Mouse (Mus musculus) myocyte (in vitro differentiated cells): ENCODE measurements around the gene Zranb3. TPM values are rescaled to one million over a fixed set of nuclear protein-coding genes. Genes with fewer than 3 reads are reported as not detected.

ENCODE experiments used
- H3K27me3 ChIP-seq: one replicate; pipeline ENCODE4 v1.6.1; 2011; ENCODE audit not compliant: control insufficient read depth, insufficient read depth, insufficient read length
- H3K36me3 ChIP-seq: one replicate; pipeline ENCODE4 v1.6.1; 2011; ENCODE audit not compliant: control insufficient read depth, insufficient read depth
- H3K4me2 ChIP-seq: one replicate; pipeline ENCODE4 v1.6.1; 2011; ENCODE audit warnings: low read depth, control low read depth
- H3K4me3 ChIP-seq: one replicate; pipeline ENCODE4 v1.5.1; 2011; ENCODE audit warnings: mild to moderate bottlenecking, control low read depth, moderate library complexity
- H3K79me2 ChIP-seq: one replicate; pipeline ENCODE4 v1.6.1; 2011; ENCODE audit not compliant: control insufficient read depth, insufficient read depth
- H3ac ChIP-seq: one replicate; pipeline ENCODE4 v1.6.1; 2011; ENCODE audit not compliant: control insufficient read depth, insufficient read length
- CEBPB ChIP-seq: IDR thresholded peaks from 2 replicates; pipeline ENCODE4 v1.6.1; 2011; ENCODE audit warnings: mild to moderate bottlenecking, moderate library complexity; ENCODE audit not compliant: poor library complexity, insufficient read depth, severe bottlenecking
- E2F4 ChIP-seq: IDR thresholded peaks from one replicate; pipeline ENCODE4 v1.6.1; 2011; ENCODE audit warnings: mild to moderate bottlenecking, control low read depth, moderate library complexity; ENCODE audit not compliant: insufficient read depth
- MAX ChIP-seq: IDR thresholded peaks from one replicate; pipeline ENCODE4 v1.6.1; 2011; ENCODE audit warnings: low read depth, mild to moderate bottlenecking, control low read depth
- MYOD1 ChIP-seq, 3 experiments: IDR thresholded peaks; one replicate each; pipeline ENCODE4 v1.6.1; 2011; ENCODE audit warnings: control low read depth in 2 of 3, low read depth in 2 of 3, mild to moderate bottlenecking in 2 of 3, moderate library complexity in 1 of 3; ENCODE audit not compliant: insufficient read length in 2 of 3, control insufficient read depth in 1 of 3
- MYOG ChIP-seq, 3 experiments: IDR thresholded peaks; one replicate each; pipeline ENCODE4 v1.6.1; 2011; ENCODE audit warnings: control low read depth in 2 of 3, low read depth in 2 of 3, mild to moderate bottlenecking in 2 of 3; ENCODE audit not compliant: insufficient read length in 2 of 3, control insufficient read depth in 1 of 3, insufficient read depth in 1 of 3
- POLR2A ChIP-seq: IDR thresholded peaks from one replicate; pipeline ENCODE4 v1.6.1; 2011; ENCODE audit warnings: low read depth, mild to moderate bottlenecking, control low read depth, moderate library complexity; ENCODE audit not compliant: insufficient read length
- POLR2AphosphoS2 ChIP-seq: IDR thresholded peaks from one replicate; pipeline ENCODE4 v1.6.1; 2011; ENCODE audit warnings: low read depth, control low read depth; ENCODE audit not compliant: insufficient read length
- REST ChIP-seq: IDR thresholded peaks from one replicate; pipeline ENCODE4 v1.6.1; 2011; ENCODE audit warnings: mild to moderate bottlenecking, control low read depth, moderate library complexity; ENCODE audit not compliant: insufficient read depth, insufficient read length
- SRF ChIP-seq: IDR thresholded peaks from one replicate; pipeline ENCODE4 v1.6.1; 2011; ENCODE audit warnings: low read depth; ENCODE audit not compliant: control insufficient read depth, insufficient read length
- TCF12 ChIP-seq: IDR thresholded peaks from one replicate; pipeline ENCODE4 v1.6.1; 2011; ENCODE audit warnings: mild to moderate bottlenecking, control low read depth; ENCODE audit not compliant: poor library complexity, insufficient read depth, severe bottlenecking
- TCF3 ChIP-seq: IDR thresholded peaks from one replicate; pipeline ENCODE4 v1.6.1; 2011; ENCODE audit warnings: low read depth, control low read depth; ENCODE audit not compliant: insufficient read length
- USF1 ChIP-seq: IDR thresholded peaks from one replicate; pipeline ENCODE4 v1.6.1; 2011; ENCODE audit warnings: low read depth, mild to moderate bottlenecking, control low read depth, moderate library complexity
- polyA plus RNA-seq: library from polyadenylated mRNA; unstranded; fragments of >200 nt; fragmentation: generic; extraction: Trizol; gene quantifications from one replicate; pipeline ENCODE4 v1.2.1, GENCODE M21; 2012; ENCODE audit warnings: missing spikeins

Zranb3 gene
- polyA plus RNA-seq, 1 experiment = 1.6 TPM

DNA sequence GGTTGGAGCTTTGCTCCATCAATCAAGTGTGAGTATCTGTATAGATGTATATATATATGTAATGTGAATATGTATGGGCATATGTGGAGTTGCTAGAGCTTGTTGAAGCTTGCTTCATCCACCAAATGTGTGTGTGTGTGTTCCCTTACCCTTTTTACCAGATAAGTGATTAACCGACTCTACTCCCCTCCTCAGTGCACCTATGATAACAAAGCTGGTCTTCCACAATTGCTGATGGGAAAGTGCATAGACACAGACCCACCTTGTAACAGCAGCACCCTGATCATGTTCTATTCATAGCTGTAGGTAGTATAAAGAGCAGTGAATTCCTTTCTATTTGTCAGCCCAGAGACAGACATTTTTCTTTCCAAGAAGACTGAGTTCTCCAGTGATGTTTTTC, 40.7 kb downstream of the Zranb3 start:
- Histone ChIP-seq H3ac (no peak overlapping the region), H3K79me2 (no peaks in the 10 kb centered on the region), H3K27me3 (no peaks in the 10 kb centered on the region), H3K4me2 (no peak overlapping the region), H3K4me3 (no peak overlapping the region), H3K36me3 (no peaks in the 10 kb centered on the region)
- TF ChIP-seq MAX (no peak), POLR2AphosphoS2 (no peak), USF1 (no peak), CEBPB (no peak), SRF (no peak), E2F4 (no peak), POLR2A (no peak), TCF12 (no peak), MYOG (IDR thresholded peaks at IDR 0.05; ENCODE audit: control insufficient read depth in 1 of 3, insufficient read depth in 1 of 3, insufficient read length in 2 of 3, low read depth in 2 of 3) (no peak)

- Histone ChIP-seq H3K79me2 (no peaks in the 10 kb centered on the region), H3K36me3 (no peaks in the 10 kb centered on the region), H3K4me3 (no peak overlapping the region), H3K4me2 (no peak overlapping the region), H3ac (no peak overlapping the region), H3K27me3 (no peaks in the 10 kb centered on the region)
- TF ChIP-seq CEBPB (no peak), MYOD1 (IDR thresholded peaks at IDR 0.05; ENCODE audit: control insufficient read depth in 1 of 3, insufficient read length in 2 of 3, low read depth in 2 of 3) (no peak), E2F4 (no peak), MYOG (IDR thresholded peaks at IDR 0.05; ENCODE audit: control insufficient read depth in 1 of 3, insufficient read depth in 1 of 3, insufficient read length in 2 of 3, low read depth in 2 of 3) (no peak), POLR2A (no peak), REST (no peak), TCF3 (no peak), TCF12 (no peak), USF1 (no peak), SRF (no peak), POLR2AphosphoS2 (no peak), MAX (no peak)
Measured at GRCm38 (mm10) chr1:128061401-128061800, 41.4 kb downstream of the Zranb3 start.

DNA sequence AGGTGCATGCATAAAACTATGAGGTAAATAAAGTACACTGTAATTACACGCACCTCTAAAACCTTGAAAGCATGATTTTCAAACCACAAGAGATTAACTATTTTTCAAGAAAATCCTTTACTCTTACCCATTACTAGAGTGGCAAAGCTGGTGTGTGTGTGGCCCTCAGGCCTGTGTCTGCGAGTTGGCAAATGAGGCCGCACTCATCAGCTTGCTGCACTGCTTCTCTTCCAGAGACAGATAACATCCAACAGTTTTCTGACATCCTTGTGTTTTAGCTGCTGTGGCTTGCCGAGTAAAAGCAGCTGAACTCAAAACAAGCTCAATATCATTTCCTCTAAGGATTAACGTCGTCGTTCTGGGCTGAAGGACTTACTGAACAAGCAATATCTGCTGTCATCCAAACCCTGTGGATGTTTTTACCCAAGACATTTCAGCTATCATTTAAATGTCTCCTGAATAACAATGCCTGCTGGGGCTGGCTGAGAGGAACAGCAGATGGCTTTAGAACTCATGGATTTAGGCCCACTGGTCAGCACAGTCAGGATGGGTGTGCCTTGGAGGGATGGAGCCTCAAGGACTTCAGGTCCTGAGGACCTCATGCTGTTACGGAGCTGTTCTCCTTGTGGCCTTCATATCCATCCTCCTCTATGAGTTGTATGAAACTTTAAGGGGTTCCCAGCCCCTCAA, 42.0 kb downstream of the Zranb3 start:
- TF ChIP-seq USF1 (no peak), MAX (no peak), TCF12 (no peak), TCF3 (no peak), SRF (no peak), MYOG (IDR thresholded peaks at IDR 0.05; ENCODE audit: control insufficient read depth in 1 of 3, insufficient read depth in 1 of 3, insufficient read length in 2 of 3, low read depth in 2 of 3) (no peak), POLR2AphosphoS2 (no peak), CEBPB (no peak), E2F4 (no peak), REST (no peak), POLR2A (no peak), MYOD1 (IDR thresholded peaks at IDR 0.05; ENCODE audit: control insufficient read depth in 1 of 3, insufficient read length in 2 of 3, low read depth in 2 of 3) (no peak)
- Histone ChIP-seq H3K36me3 (no peaks in the 10 kb centered on the region), H3K4me2 (no peak overlapping the region), H3ac (no peak overlapping the region), H3K79me2 (no peaks in the 10 kb centered on the region), H3K27me3 (no peaks in the 10 kb centered on the region), H3K4me3 (no peak overlapping the region)

- H3K4me2 ChIP-seq = no peak overlapping the region
- no peak overlapping the region for H3K4me3 ChIP-seq
- H3ac ChIP-seq = no peak overlapping the region
- TF ChIP-seq CEBPB (no peak), MAX (no peak), MYOD1 (IDR thresholded peaks at IDR 0.05; ENCODE audit: control insufficient read depth in 1 of 3, insufficient read length in 2 of 3, low read depth in 2 of 3) (no peak), POLR2A (no peak), TCF12 (no peak), REST (no peak), SRF (no peak), MYOG (IDR thresholded peaks at IDR 0.05; ENCODE audit: control insufficient read depth in 1 of 3, insufficient read depth in 1 of 3, insufficient read length in 2 of 3, low read depth in 2 of 3) (no peak), USF1 (no peak), POLR2AphosphoS2 (no peak), E2F4 (no peak), TCF3 (no peak)
- no peaks in the 10 kb centered on the region for H3K36me3 ChIP-seq
- H3K27me3 ChIP-seq = no peaks in the 10 kb centered on the region
- H3K79me2 ChIP-seq = no peaks in the 10 kb centered on the region
Measured at GRCm38 (mm10) chr1:128058625-128059024, 44.2 kb downstream of the Zranb3 start.

DNA sequence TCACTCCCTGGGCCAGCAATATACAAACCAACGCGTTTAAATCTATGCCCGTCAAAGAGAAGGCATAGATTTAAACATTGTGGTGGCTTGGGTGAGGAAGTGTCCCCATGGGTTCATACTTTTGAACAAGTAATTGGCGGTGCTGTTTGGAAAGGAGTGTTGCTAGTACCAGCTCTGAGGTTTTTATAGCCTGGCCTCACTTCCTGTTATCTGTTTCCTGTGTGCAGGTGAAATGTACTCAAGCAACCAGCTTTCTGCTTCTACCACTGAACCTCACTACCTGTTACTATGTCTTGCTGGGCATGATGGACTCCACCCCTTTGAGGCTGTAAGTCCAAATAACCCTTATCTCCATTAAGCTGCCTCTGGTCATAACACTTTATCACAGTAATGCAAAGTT, 45.6 kb downstream of the Zranb3 start:
- H3K4me2 ChIP-seq = no peak overlapping the region
- H3K36me3 ChIP-seq = no peaks in the 10 kb centered on the region
- H3ac ChIP-seq = no peak overlapping the region
- no peaks in the 10 kb centered on the region for H3K27me3 ChIP-seq
- no peaks in the 10 kb centered on the region for H3K79me2 ChIP-seq
- TF ChIP-seq POLR2AphosphoS2 (no peak), MAX (no peak), SRF (no peak), MYOG (IDR thresholded peaks at IDR 0.05; ENCODE audit: control insufficient read depth in 1 of 3, insufficient read depth in 1 of 3, insufficient read length in 2 of 3, low read depth in 2 of 3) (no peak)
- H3K4me3 ChIP-seq = no peak overlapping the region
